Comparison of ENCODE assay signal across 8 mouse cellular contexts in genomic region chr11:69992396-69992795, GRCm38 (mm10). TPM values are rescaled to one million over a fixed set of nuclear protein-coding genes. Genes with fewer than 3 reads are reported as not detected.
A peak's percentile ranks its signal among the peaks of the same experiment; 100 is the strongest.
DNase-seq lines count a peak whose midpoint lies in the region; ATAC-seq and TF ChIP-seq lines count a peak whose summit lies in the region.

No protein-coding gene starts in this region.

- no peak for DNase-seq in gastrocnemius, adult 2 months
- no peak for DNase-seq in gastrocnemius, adult 18-20 months (ENCODE audit: low spot score)
- DNase-seq in lung, postnatal 10 days, result peak; percentile 31
- no peak for DNase-seq in embryo, embryonic 11 days
- no peak for DNase-seq in frontal cortex, postnatal 10 days (ENCODE audit: low spot score in 2 of 2)

- H3K4me1 ChIP-seq in cortical plate, adult 2 months (ENCODE audit: control insufficient read depth, insufficient read depth, low read length), result peaks cover 6% of the 10 kb centered on the region; the same call in 1 of the 2 replicates
- H3K4me1 ChIP-seq in intestine, embryonic 15.5 days (replicated peaks), result peaks cover 8% of the 10 kb centered on the region

- intact Hi-C loops in gastrocnemius, adult 2 months (cut with DNase I), result loop anchor here (10.0 kb wide), 3 partner anchors 328 to 652 kb away; partner anchors contain the start of genes Cd68, Kdm6b, Mpdu1 and Rnf167

- no peaks in the 10 kb centered on the region for H3K27me3 ChIP-seq in intestine, embryonic 15.5 days (replicated peaks)

- peak overlapping the region; percentile 99 for H3K27ac ChIP-seq in gastrocnemius, adult 2 months
- H3K27ac ChIP-seq in cortical plate, adult 2 months (ENCODE audit: insufficient read depth, low read length), result no peak overlapping the region
- no peak overlapping the region for H3K27ac ChIP-seq in intestine, embryonic 15.5 days

- H3K4me2 ChIP-seq in intestine, embryonic 15.5 days (replicated peaks), result peak overlapping the region; percentile 80

- ATAC-seq in intestine, embryonic 15.5 days, result no peak
- no peak for ATAC-seq in granulocyte monocyte progenitor cell, adult 5-6 weeks (replicated peaks; ENCODE audit: poor library complexity, severe bottlenecking)

- 80% methylated on average over 10 of the region's 10 CpGs for WGBS in intestine, embryonic 15.5 days

- H3K9ac ChIP-seq in intestine, embryonic 15.5 days, result 0 out of 2 replicates have a peak overlapping the region, but pooled peaks have one; percentile 9

- TF ChIP-seq CTCF in gastrocnemius, adult 2 months (IDR thresholded peaks at IDR 0.05), result no peak
- TF ChIP-seq CTCF in cortical plate, adult 2 months (IDR thresholded peaks at IDR 0.05; ENCODE audit: extremely low read depth, insufficient read depth, low read length), result no peak

- H3K36me3 ChIP-seq in intestine, embryonic 15.5 days, result peaks cover 23% of the 10 kb centered on the region

- H3K4me3 ChIP-seq in gastrocnemius, adult 2 months, result peak overlapping the region; percentile 84
- H3K4me3 ChIP-seq in cortical plate, adult 2 months (ENCODE audit: insufficient read depth, low read length), result peak overlapping the region; percentile 89
- peak overlapping the region; percentile 71 for H3K4me3 ChIP-seq in intestine, embryonic 15.5 days (replicated peaks)

- no peaks in the 10 kb centered on the region for H3K9me3 ChIP-seq in intestine, embryonic 15.5 days

- no peak for TF ChIP-seq POLR2A in cortical plate, adult 2 months (IDR thresholded peaks at IDR 0.05; ENCODE audit: extremely low read depth, insufficient read depth, low read length)

RNA-seq across cellular contexts. Expression of gene Gabarap, which starts 1.5 kb away (rescaled TPM):
- 100 to 1,000 TPM; 194 to 232 TPM for total RNA-seq in gastrocnemius, adult 2 months (2021)
- 100 to 1,000 TPM; 211 to 222 TPM for total RNA-seq in gastrocnemius, adult 18-20 months (2021)
- polyA plus RNA-seq in cortical plate, adult 2 months (2012; rRNA removed), result 330 and 334 TPM in 2 replicates
- 529 and 559 TPM in 2 replicates for polyA plus RNA-seq in intestine, embryonic 15.5 days (2015; fragmentation: Nextera tagmentation; extraction: Ambion mirVana)
- total RNA-seq in granulocyte monocyte progenitor cell, adult 5-6 weeks (2014; fragmentation: Nextera tagmentation), result 288 and 367 TPM in 2 replicates
- 239 and 250 TPM in 2 replicates for total RNA-seq in granulocyte monocyte progenitor cell, adult 5-6 weeks (2017)

RNA-seq across cellular contexts. Expression of gene Phf23, which starts 3.2 kb away (rescaled TPM):
- total RNA-seq in gastrocnemius, adult 2 months (2021), result 10 to 100 TPM; 19.2 to 21.8 TPM
- total RNA-seq in gastrocnemius, adult 18-20 months (2021), result 10 to 100 TPM; 18.0 to 19.2 TPM
- 37.6 and 38.2 TPM in 2 replicates for polyA plus RNA-seq in cortical plate, adult 2 months (2012; rRNA removed)
- 58.6 and 61.3 TPM in 2 replicates for polyA plus RNA-seq in intestine, embryonic 15.5 days (2015; fragmentation: Nextera tagmentation; extraction: Ambion mirVana)
- 41.7 and 45.8 TPM in 2 replicates for total RNA-seq in granulocyte monocyte progenitor cell, adult 5-6 weeks (2014; fragmentation: Nextera tagmentation)
- 30.2 and 32.3 TPM in 2 replicates for total RNA-seq in granulocyte monocyte progenitor cell, adult 5-6 weeks (2017)

RNA-seq across cellular contexts. Expression of gene Dvl2, which starts 8.0 kb away (rescaled TPM):
- total RNA-seq in gastrocnemius, adult 2 months (2021), result 1 to 10 TPM; 3.6 to 5.0 TPM
- total RNA-seq in gastrocnemius, adult 18-20 months (2021), result 1 to 10 TPM; 3.5 to 4.3 TPM
- polyA plus RNA-seq in cortical plate, adult 2 months (2012; rRNA removed), result 26.9 and 30.4 TPM in 2 replicates
- 30.5 and 31.8 TPM in 2 replicates for polyA plus RNA-seq in intestine, embryonic 15.5 days (2015; fragmentation: Nextera tagmentation; extraction: Ambion mirVana)
- 4.6 and 24.5 TPM in 2 replicates for total RNA-seq in granulocyte monocyte progenitor cell, adult 5-6 weeks (2014; fragmentation: Nextera tagmentation)
- 16.1 and 18.0 TPM in 2 replicates for total RNA-seq in granulocyte monocyte progenitor cell, adult 5-6 weeks (2017)

RNA-seq across cellular contexts. Expression of gene Elp5, which starts 10.1 kb away (rescaled TPM):
- total RNA-seq in gastrocnemius, adult 2 months (2021), result 10 to 100 TPM; 33.0 to 45.2 TPM
- total RNA-seq in gastrocnemius, adult 18-20 months (2021), result 10 to 100 TPM; 35.1 to 35.3 TPM
- 121 and 126 TPM in 2 replicates for polyA plus RNA-seq in cortical plate, adult 2 months (2012; rRNA removed)
- polyA plus RNA-seq in intestine, embryonic 15.5 days (2015; fragmentation: Nextera tagmentation; extraction: Ambion mirVana), result 102 and 105 TPM in 2 replicates
- total RNA-seq in granulocyte monocyte progenitor cell, adult 5-6 weeks (2014; fragmentation: Nextera tagmentation), result 59.4 and 70.0 TPM in 2 replicates
- 58.2 and 77.5 TPM in 2 replicates for total RNA-seq in granulocyte monocyte progenitor cell, adult 5-6 weeks (2017)

RNA-seq across cellular contexts. Expression of gene Ctdnep1, which starts 11.4 kb away (rescaled TPM):
- 100 to 1,000 TPM; 217 to 261 TPM for total RNA-seq in gastrocnemius, adult 2 months (2021)
- 100 to 1,000 TPM; 222 to 237 TPM for total RNA-seq in gastrocnemius, adult 18-20 months (2021)
- polyA plus RNA-seq in cortical plate, adult 2 months (2012; rRNA removed), result 121 and 139 TPM in 2 replicates
- polyA plus RNA-seq in intestine, embryonic 15.5 days (2015; fragmentation: Nextera tagmentation; extraction: Ambion mirVana), result 23.2 and 26.3 TPM in 2 replicates
- total RNA-seq in granulocyte monocyte progenitor cell, adult 5-6 weeks (2014; fragmentation: Nextera tagmentation), result 191 and 254 TPM in 2 replicates
- 19.3 and 23.8 TPM in 2 replicates for total RNA-seq in granulocyte monocyte progenitor cell, adult 5-6 weeks (2017)
